Mouse (Mus musculus) spleen, postnatal 14 days (tissue): ENCODE results near the gene Def8.

Experiments used
- DNase-seq, 2 experiments: peaks; one replicate each; pipeline ENCODE4 v3.0.0; 2021 to 2022; ENCODE audit warnings: low spot score in 2 of 2

The Def8 gene

DNA sequence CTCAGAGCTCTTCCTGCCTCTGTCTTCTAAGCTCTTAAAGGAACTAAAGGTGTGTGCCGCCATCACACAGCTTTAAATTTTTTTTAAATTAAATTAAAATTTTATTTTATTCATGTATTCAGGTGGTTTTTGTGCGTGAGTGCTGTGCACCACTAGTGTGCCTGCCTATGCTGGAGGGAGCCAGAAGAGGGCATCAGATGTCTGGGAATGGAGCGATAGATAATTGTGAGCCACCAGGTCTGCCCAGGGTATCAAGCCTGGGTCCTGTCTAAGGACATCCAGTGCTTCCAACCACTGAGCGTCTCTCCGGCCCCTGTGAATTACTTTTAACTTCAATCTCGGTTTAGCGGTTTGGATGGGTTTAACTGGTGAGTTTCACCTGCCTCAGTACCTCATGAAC is 59.3 kb downstream of the Def8 start:
- DNase-seq = no peak

DNA sequence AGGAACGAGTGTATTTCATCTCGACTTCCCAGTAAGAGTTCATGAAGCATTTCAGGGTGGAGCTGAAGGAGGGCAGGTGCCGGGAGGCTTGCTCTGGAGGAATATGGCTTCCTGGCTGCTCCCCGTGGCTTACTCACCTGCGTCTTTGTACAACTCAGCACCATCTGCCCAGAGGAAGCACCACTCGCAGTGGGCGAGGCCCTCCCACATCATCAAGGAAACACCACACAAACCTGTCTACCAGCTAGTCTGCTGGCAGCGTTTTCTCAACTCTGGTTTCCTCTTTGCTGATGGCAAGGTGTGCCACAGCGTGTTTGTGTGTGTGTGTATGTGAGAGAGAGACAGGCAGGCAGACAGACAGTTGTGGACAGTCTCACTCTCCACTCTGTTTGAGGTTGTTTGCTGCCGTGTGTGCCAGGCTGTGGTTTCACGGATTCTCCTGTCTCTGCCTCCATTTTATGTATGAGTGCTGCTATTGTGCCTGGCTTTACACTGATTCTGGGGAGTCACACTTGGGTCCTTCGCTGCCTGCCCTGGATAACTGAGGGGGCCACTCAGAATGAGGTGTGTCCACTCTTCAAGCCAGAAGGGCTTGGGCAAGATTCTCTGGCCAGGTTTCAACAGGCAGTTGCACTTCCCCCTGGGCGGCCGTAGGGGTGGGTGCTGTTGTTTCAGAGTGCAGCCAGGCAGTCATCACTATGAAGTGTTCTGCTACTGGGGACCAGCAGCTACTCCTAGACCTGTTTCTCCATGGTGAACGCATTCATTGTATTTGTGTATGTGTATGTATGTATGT is 68.2 kb downstream of the Def8 start:
- DNase-seq = no peak

DNA sequence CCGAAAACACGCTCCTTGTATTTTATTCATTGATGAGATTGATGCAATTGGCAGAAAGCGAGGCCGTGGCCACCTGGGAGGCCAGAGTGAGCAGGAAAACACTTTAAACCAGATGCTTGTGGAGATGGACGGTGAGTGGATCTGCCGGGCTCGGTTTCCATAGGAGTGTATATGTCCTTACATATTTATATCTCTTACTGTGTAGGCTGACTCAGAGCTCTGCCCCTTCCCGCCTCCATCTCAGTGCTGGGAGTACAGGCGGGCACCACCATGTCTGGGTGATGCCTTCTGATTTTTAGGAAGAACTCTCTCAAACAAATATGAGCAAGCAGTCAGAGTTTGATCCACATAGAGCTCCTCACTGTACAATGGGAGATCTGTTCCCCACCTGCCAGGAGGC is 69.6 kb downstream of the Def8 start:
- DNase-seq = no peak

DNA sequence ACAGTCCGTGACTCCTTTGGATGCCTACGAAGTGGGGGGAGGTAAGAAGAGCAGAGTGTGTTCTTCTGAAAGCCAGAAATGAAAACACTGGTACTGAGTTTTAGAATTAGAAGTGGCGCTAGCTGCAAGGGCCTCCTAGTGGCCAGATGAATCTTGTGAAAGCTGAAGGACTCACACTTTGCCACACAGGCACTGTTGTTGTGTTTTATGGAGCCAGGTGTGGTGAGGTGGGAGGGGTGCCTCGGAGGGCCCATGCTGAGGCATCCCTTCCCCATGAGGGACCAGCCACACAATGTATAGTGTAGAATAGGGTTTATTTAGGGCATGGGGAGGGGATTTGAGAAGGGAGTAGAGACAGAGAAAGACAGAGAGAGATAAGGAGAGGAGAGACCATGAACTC is 74.4 kb downstream of the Def8 start:
- no peak for DNase-seq

DNA sequence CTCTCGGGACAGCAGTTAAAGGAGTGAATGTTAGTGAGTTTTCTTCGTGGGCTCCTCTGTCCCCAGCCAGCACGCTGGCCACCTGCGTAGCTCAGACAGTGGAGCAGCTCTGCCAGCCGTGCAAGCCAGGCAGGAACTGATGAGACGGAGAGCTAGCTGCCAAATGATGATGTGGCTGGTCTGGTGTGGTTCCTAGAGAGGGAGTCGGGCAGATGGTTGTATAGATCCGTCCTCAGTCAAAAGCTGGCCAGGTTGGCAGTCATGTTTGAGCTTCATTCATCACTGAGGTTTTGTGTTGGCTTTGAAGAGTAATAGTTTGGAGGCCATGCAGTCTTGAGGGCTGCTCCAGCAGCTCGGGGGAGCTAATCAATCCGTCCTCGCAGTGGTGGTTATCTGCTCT is 75.6 kb downstream of the Def8 start:
- no peak for DNase-seq

DNA sequence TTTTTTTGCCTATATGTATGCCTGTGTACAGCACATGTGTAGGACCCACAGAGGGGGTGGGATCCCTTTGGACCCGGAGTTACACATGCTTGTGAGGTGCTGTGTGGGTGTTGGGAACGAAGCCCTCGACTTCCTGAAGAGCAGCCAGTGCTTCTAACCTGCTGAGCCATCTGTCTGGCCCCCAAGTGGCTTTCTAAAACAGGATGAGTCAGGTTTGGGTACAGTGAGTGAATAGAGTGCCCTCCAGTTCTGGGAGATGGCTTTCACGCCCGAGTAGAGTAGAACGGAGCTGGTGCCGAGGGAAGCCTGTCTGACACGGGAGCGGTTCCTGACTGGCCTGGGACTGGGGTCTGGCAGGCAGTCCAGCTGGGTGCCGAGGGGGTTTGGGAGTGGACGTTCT is 76.2 kb downstream of the Def8 start:
- DNase-seq = no peak

DNA sequence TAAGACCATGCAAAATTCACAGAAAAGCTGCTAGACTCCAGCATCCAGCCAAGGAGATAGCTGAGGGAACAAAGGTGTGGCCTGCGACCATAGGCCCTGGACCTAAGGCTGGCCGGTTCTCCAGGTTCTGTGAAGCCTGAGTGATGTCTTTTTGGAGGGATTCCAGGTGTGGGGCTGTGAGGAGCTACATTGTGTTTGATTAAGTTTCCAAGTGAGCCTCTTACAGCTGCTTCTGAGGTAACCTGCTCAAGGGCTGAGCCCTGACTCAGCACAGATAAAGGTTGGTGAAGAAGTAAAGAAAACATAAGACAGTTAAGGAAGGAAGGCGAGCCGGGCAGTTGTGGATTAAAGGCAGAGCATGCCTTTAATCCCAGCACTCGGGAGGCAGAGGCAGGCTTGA is 78.9 kb downstream of the Def8 start:
- DNase-seq = no peak

DNA sequence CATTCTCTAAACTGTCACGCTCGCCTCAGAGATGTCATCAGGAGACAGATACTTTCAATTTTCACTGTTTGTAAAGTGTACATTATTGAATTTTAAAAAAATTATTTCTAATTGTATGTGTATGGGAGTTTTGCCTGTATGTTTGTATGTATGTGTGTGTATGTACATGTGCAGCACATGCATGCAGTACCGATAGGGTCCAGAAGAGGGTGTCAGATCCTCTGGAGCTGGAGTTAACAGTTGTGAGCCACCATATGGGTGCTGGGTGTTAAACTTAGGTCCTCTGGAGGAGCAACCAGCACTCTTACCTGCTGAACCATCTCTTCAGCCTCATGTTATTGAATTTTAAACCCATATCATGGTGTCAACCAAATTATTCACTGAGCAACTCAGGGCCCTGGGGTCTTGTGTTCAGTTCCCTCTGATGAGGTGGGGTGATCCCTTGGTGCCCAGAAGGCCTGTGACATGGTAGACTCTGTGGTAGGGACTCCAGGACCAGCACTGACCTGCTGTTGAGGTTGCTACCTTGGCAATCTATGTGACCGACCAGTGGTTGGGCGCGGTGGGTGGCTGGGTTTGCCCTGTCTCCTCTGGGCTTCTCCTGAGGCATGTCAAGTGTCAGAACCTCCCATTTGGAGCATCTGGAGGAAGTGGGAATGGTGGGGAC is 80.6 kb downstream of the Def8 start:
- no peak for DNase-seq

DNA sequence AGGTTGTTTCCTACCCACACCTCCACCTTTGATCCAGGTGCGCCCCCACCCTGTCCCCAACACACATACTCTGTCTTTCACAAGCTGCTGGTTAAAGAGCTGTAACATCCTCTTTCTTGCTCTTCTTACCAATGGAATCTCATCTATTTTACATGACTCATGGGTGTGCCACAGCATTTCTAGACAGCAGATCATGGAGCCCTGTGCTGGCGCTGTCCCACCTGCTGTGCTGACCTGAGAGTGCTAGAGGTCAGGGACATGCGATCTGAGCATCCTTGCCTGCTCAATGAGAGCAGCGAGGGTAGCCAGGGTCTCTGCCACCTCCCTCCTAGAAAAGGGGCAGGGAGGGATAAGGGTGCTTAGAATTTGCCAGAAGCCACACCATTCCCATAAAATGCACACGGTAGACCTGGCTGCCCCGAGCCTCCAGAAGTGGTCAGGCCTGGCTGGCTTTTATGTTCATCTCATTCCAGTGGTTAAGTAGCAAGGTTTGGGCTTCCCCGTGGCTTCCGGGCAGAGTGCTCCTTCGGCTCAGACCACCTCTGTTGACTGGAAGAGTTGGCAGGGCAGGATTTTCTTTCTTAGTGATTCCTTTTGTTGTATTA is 81.4 kb downstream of the Def8 start:
- no peak for DNase-seq

DNA sequence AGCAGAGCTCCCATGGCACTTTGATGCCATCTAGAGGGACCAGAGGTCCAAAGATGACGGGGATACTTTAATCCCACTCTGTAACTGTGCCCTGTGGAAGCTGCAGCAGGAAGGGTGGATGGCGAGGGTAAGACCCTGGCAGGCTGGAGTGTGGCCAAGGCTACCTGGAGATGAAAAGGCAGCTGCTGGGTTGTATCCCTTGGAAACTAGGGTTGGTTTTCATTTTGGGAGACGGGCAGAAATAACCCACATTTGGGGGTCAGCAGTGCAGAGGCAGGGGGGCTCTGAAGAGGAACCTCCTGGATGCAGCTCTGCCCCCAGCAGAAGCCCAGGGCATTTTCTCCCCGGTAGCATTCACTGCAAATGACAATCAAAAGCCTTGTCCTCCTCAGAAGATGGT is 81.9 kb downstream of the Def8 start:
- DNase-seq = no peak

DNA sequence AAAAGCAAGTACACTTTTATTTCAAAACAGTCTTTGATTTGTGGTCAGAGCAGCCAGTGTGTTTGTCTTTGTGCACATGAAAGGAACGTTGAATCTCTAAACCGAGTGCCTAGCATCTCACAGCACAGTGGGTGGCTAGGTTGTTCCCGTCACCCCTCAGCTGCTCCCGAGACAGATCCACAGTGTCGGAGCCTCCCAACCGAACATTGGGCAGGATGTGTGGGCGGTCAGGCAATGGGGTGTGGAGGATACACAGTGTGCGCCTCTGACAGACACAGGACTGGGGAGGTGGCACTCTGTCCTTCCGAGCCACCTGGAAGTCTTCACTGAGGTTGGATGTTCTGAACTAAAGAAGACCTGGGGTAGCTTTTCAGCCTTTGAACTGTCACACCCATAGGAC is 82.4 kb downstream of the Def8 start:
- no peak for DNase-seq

DNA sequence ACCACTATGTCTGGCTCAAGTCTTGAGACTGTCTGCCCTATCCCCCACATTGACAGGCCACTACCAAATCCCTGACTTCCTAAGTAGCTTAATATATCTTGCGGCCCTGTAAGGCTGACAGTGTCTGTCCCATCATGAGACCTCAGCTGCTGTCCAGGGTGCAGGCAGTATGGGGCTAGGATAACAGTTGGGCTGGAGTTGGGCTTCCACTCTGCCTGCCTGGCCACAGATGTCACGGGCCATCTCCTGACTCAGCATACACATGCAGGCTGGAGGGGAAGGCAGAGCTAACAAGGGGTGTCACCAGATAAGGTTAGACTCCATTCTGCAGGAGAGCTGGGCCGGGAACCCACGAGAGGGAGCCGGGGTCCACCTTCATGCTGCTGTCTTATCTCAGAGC is 83.8 kb downstream of the Def8 start:
- DNase-seq = no peak

DNA sequence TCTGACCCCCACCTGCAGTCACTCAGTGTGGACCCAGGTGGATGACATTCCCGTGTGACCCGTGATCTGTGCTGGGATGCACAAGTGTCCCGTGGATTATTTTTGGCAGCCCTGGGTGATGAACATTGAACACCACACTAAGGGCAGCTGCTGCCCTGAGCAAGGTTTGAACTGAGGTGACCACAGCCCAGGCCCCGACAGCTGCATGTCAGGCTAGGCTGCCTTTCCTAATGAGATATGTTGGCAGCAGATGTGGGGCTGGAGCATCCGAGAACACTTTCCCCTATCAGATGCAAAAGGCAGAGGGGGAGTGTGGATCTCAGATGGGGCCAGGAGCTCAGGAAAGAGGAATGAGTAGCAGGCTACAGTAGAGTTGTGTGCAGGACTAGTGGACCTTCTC is 87.5 kb downstream of the Def8 start:
- DNase-seq = no peak
